Mouse (Mus musculus): ENCODE results near the gene Pacsin3. TPM values are rescaled to one million over a fixed set of nuclear protein-coding genes. Genes with fewer than 3 reads are reported as not detected.

Pacsin3 gene
- total and polyA plus RNA-seq, 2 experiments: 24.6 to 68.9 TPM

- TF ChIP-seq POLR2A (IDR thresholded peaks at IDR 0.05; ENCODE audit: extremely low read depth, insufficient read depth, low read length) (no peak), CTCF (IDR thresholded peaks at IDR 0.05; ENCODE audit: low read depth, low read length) (no peak)
- H3K79me2 ChIP-seq (ENCODE audit: control insufficient read depth, insufficient read depth, low read length): no peaks in the 10 kb centered on the region
- WGBS: 92% methylated on average over 2 of the region's 2 CpGs
Measured at GRCm38 (mm10) chr2:91300784-91301183, 45.0 kb downstream of the Pacsin3 start.

GRCm38 (mm10) chr2:91301836-91302235 lies 46.1 kb downstream of the Pacsin3 start:
- TF ChIP-seq CTCF (IDR thresholded peaks at IDR 0.05; ENCODE audit: low read depth, low read length) (no peak), POLR2A (IDR thresholded peaks at IDR 0.05; ENCODE audit: extremely low read depth, insufficient read depth, low read length) (no peak)

More at GRCm38 (mm10) chr2:91300784-91301183, 45.0 kb downstream of the Pacsin3 start:
- Histone ChIP-seq H3K4me3 (ENCODE audit: insufficient read depth, low read depth, low read length) (no peak overlapping the region), H3K27me3 (ENCODE audit: control insufficient read depth, insufficient read depth, low read length) (no peaks in the 10 kb centered on the region), H3K27ac (replicated peaks; ENCODE audit: insufficient read depth, low read depth, low read length) (no peak overlapping the region), H3K4me1 (ENCODE audit: control insufficient read depth, insufficient read depth, low read length) (no peaks in the 10 kb centered on the region), H3K9ac (ENCODE audit: low read depth, low read length) (no peak overlapping the region), H3K36me3 (ENCODE audit: control insufficient read depth, insufficient read depth, low read length) (no peaks in the 10 kb centered on the region)
- no peak for DNase-seq (ENCODE audit: extremely low read depth, low read depth, low spot score)

GRCm38 (mm10) chr2:91302845-91303244 lies 47.1 kb downstream of the Pacsin3 start:
- no peak for TF ChIP-seq POLR2A (IDR thresholded peaks at IDR 0.05; ENCODE audit: extremely low read depth, insufficient read depth, low read length)
- TF ChIP-seq CTCF (IDR thresholded peaks at IDR 0.05; ENCODE audit: low read depth, low read length): no peak
- 82% methylated on average over 3 of the region's 3 CpGs for whole genome bisulfite sequencing

More at GRCm38 (mm10) chr2:91301836-91302235, 46.1 kb downstream of the Pacsin3 start:
- Histone ChIP-seq H3K79me2 (ENCODE audit: control insufficient read depth, insufficient read depth, low read length) (no peaks in the 10 kb centered on the region), H3K36me3 (ENCODE audit: control insufficient read depth, insufficient read depth, low read length) (no peaks in the 10 kb centered on the region), H3K9ac (ENCODE audit: low read depth, low read length) (no peak overlapping the region), H3K27ac (replicated peaks; ENCODE audit: insufficient read depth, low read depth, low read length) (no peak overlapping the region), H3K4me1 (ENCODE audit: control insufficient read depth, insufficient read depth, low read length) (no peaks in the 10 kb centered on the region), H3K27me3 (ENCODE audit: control insufficient read depth, insufficient read depth, low read length) (no peaks in the 10 kb centered on the region), H3K4me3 (ENCODE audit: insufficient read depth, low read depth, low read length) (no peak overlapping the region)
- no peak for DNase-seq (ENCODE audit: extremely low read depth, low read depth, low spot score)
- WGBS: 94% methylated on average over 2 of the region's 2 CpGs

DNA sequence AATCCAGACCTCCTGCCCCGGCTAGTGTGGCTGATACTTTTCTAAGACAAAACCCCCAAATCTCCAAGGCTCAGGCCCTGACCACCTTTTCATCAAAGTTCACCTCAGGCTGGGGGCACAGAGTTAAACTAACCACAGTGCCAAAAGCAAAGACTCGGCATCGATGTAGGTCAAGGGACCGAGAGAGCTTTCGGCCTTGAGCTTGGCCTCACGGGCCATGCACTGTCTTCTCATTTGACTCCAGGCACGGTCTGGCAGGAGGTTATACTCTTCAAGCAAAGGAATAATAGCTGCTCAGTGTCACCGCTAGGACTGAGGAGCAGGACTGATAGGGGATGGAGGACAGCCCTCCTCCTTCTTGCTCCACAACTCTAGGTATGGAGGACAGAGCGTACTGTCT lies 50.2 kb downstream of the Pacsin3 start:
- TF ChIP-seq CTCF (IDR thresholded peaks at IDR 0.05; ENCODE audit: low read depth, low read length) (no peak), POLR2A (IDR thresholded peaks at IDR 0.05; ENCODE audit: extremely low read depth, insufficient read depth, low read length) (no peak)
- H3K4me1 ChIP-seq (ENCODE audit: control insufficient read depth, insufficient read depth, low read length): no peaks in the 10 kb centered on the region
- WGBS: 95% methylated on average over 9 of the region's 9 CpGs
- H3K27ac ChIP-seq (replicated peaks; ENCODE audit: insufficient read depth, low read depth, low read length): no peak overlapping the region
- no peak for DNase-seq (ENCODE audit: extremely low read depth, low read depth, low spot score)
- H3K79me2 ChIP-seq (ENCODE audit: control insufficient read depth, insufficient read depth, low read length): no peaks in the 10 kb centered on the region
- H3K27me3 ChIP-seq (ENCODE audit: control insufficient read depth, insufficient read depth, low read length): no peaks in the 10 kb centered on the region
- no peaks in the 10 kb centered on the region for H3K36me3 ChIP-seq (ENCODE audit: control insufficient read depth, insufficient read depth, low read length)
- H3K9ac ChIP-seq (ENCODE audit: low read depth, low read length): no peak overlapping the region
- H3K4me3 ChIP-seq (ENCODE audit: insufficient read depth, low read depth, low read length): no peak overlapping the region

More at GRCm38 (mm10) chr2:91302845-91303244, 47.1 kb downstream of the Pacsin3 start:
- Histone ChIP-seq H3K9ac (ENCODE audit: low read depth, low read length) (no peak overlapping the region), H3K4me1 (ENCODE audit: control insufficient read depth, insufficient read depth, low read length) (no peaks in the 10 kb centered on the region), H3K79me2 (ENCODE audit: control insufficient read depth, insufficient read depth, low read length) (no peaks in the 10 kb centered on the region), H3K36me3 (ENCODE audit: control insufficient read depth, insufficient read depth, low read length) (no peaks in the 10 kb centered on the region), H3K4me3 (ENCODE audit: insufficient read depth, low read depth, low read length) (no peak overlapping the region), H3K27me3 (ENCODE audit: control insufficient read depth, insufficient read depth, low read length) (no peaks in the 10 kb centered on the region), H3K27ac (replicated peaks; ENCODE audit: insufficient read depth, low read depth, low read length) (no peak overlapping the region)
- no peak for DNase-seq (ENCODE audit: extremely low read depth, low read depth, low spot score)

DNA sequence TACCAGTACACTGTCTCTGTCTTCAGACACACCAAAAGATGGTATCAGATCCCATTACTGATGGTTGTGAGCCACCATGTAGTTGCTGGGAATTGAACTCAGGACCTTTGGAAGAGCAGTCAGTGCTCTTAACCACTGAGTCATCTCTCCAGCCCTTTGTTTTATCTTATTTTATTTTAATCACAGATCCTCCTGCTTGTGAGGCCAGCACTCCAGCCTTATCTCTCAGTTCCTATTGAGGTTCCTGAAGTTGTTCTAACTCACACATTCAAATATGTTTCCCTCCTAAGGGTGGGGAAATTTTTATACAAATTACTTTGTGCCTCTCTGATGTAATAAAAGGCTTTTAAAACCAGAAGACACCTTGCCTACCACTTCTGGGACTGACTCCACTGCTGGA lies 50.8 kb downstream of the Pacsin3 start:
- DNase-seq (ENCODE audit: extremely low read depth, low read depth, low spot score): no peak
- Histone ChIP-seq H3K4me1 (ENCODE audit: control insufficient read depth, insufficient read depth, low read length) (no peaks in the 10 kb centered on the region), H3K36me3 (ENCODE audit: control insufficient read depth, insufficient read depth, low read length) (no peaks in the 10 kb centered on the region), H3K4me3 (ENCODE audit: insufficient read depth, low read depth, low read length) (no peak overlapping the region), H3K79me2 (ENCODE audit: control insufficient read depth, insufficient read depth, low read length) (no peaks in the 10 kb centered on the region), H3K27ac (replicated peaks; ENCODE audit: insufficient read depth, low read depth, low read length) (no peak overlapping the region), H3K9ac (ENCODE audit: low read depth, low read length) (no peak overlapping the region), H3K27me3 (ENCODE audit: control insufficient read depth, insufficient read depth, low read length) (no peaks in the 10 kb centered on the region)
- TF ChIP-seq POLR2A (IDR thresholded peaks at IDR 0.05; ENCODE audit: extremely low read depth, insufficient read depth, low read length): no peak
- no peak for TF ChIP-seq CTCF (IDR thresholded peaks at IDR 0.05; ENCODE audit: low read depth, low read length)

- Histone ChIP-seq H3K4me1 (ENCODE audit: control insufficient read depth, insufficient read depth, low read length) (no peaks in the 10 kb centered on the region), H3K4me3 (ENCODE audit: insufficient read depth, low read depth, low read length) (no peak overlapping the region), H3K79me2 (ENCODE audit: control insufficient read depth, insufficient read depth, low read length) (no peaks in the 10 kb centered on the region), H3K9ac (ENCODE audit: low read depth, low read length) (no peak overlapping the region), H3K36me3 (ENCODE audit: control insufficient read depth, insufficient read depth, low read length) (no peaks in the 10 kb centered on the region), H3K27ac (replicated peaks; ENCODE audit: insufficient read depth, low read depth, low read length) (no peak overlapping the region), H3K27me3 (ENCODE audit: control insufficient read depth, insufficient read depth, low read length) (no peaks in the 10 kb centered on the region)
- DNase-seq (ENCODE audit: extremely low read depth, low read depth, low spot score): no peak
- no peak for TF ChIP-seq CTCF (IDR thresholded peaks at IDR 0.05; ENCODE audit: low read depth, low read length)
- TF ChIP-seq POLR2A (IDR thresholded peaks at IDR 0.05; ENCODE audit: extremely low read depth, insufficient read depth, low read length): no peak
- 71% methylated on average over 5 of the region's 5 CpGs for WGBS
Measured at GRCm38 (mm10) chr2:91308680-91309079, 52.9 kb downstream of the Pacsin3 start.

Data from liver, adult 2 months (tissue).